Mouse (Mus musculus) embryonic fibroblast, embryonic 13.5 days (primary cell): ENCODE results near the gene Ephb2.

Experiments
- CTCF ChIP-seq: IDR thresholded peaks from 2 replicates; pipeline ENCODE4 v1.5.1; 2011; ENCODE audit warnings: mild to moderate bottlenecking, control low read depth, low read length, moderate library complexity, borderline replicate concordance; ENCODE audit not compliant: insufficient read depth
- POLR2A ChIP-seq: IDR thresholded peaks from 2 replicates; pipeline ENCODE4 v1.6.1; 2011; ENCODE audit warnings: low read depth, mild to moderate bottlenecking, control low read depth, low read length, moderate library complexity

DNA sequence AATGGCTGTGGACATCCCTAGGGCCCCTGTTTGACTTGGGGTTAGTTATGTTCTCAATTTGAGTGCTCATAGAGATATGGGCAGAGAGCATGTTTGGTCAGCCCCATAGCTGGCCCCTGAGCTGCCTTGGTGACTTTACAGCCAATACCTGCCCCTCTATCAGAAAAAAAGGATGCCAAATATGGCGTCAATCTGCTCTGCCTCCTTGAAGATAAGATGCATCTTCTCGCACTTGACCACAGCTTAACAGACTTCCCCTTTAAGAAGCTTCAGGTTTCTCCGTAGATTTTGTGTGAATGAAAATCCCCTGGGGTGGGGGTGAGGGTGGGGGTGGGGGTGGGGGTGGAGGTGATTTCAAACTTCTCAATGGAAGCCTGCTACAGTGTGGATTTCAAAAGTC lies 177.9 kb downstream of the Ephb2 start:
- no peak for TF ChIP-seq POLR2A
- TF ChIP-seq CTCF, result no peak
